Mouse (Mus musculus): Measurements from ENCODE around the gene Chac1. TPM values are rescaled to one million over a fixed set of nuclear protein-coding genes. Genes with fewer than 3 reads are reported as not detected.

Gene Chac1
- 1 to 10 TPM; 4.0 to 7.0 TPM for total RNA-seq (2021)
- long read RNA-seq, experiment 1, partial matches to known transcripts = 0 of 1 reads
- long read RNA-seq, experiment 1, other reads (novel, unspliced or antisense) = 0 of 1 reads
- long read RNA-seq, experiment 2, partial matches to known transcripts = 0 of 3 reads
- long read RNA-seq, experiment 2, other reads (novel, unspliced or antisense) = 1 of 3 reads

- peak; percentile 89 to 91 for DNase-seq
These were observed at the start of gene Chac1 for GRCm38 (mm10) chr2:119350555-119351486. Chac1 (plus strand) TSS chr2:119351229.

DNA sequence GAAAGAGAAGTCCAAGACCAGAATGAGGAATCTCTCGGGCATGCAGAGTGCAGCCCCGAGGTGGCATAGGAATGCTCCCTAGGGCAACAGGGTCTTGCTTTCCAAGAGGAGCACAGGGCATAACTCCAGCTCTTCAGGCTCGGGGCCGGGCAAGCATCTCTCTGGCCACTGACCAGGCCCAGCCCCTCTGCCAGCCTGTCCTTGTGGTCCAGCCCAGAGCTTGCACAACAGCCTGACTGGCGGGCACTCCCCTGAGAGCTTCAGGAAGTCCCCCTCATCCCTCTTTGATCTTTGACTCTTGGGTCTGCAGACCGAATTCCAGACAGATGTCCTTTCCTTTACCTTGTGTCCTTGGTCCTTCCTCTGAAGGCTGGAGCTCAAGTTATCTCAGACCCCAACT is 48.2 kb upstream of the Chac1 start:
- no peak for DNase-seq

GRCm38 (mm10) chr2:119304391-119304790 is 46.6 kb upstream of the Chac1 start:
- DNase-seq = no peak

- peak; percentile 52 to 72 for DNase-seq
These were observed 46.2 kb upstream of the Chac1 start for GRCm38 (mm10) chr2:119304798-119305208.

GRCm38 (mm10) chr2:119311544-119311943 is 39.5 kb upstream of the Chac1 start:
- DNase-seq = peak in 1 of 2 experiments; percentile 69

DNA sequence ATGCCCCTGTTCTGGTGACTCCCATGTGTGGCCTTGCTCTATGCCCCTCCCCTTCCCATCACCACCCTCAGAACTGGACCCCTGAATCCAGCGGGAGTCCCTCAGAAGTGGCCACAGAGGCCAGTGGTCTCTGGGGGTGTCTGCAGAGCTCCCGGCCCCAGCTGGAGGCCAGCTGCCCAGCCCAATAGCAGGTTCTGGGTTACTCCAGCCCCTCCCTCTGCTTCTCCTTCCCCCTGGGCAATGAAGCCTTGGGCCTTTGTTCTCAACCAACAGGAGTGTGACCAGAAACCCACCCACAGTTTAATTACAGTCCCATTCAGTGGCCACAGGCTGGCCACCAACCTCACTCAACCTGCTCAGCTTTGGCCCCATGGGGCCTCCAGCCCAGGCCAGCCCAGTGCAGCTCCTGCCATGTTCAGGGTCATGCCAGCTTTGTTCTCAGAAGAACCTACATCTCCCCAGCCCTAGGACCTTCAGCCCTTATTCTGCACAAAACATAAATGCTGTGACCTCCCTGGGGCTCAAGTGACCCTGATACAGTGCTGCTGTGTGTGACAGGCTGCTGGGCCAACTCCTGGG is 38.6 kb upstream of the Chac1 start:
- DNase-seq = no peak

DNA sequence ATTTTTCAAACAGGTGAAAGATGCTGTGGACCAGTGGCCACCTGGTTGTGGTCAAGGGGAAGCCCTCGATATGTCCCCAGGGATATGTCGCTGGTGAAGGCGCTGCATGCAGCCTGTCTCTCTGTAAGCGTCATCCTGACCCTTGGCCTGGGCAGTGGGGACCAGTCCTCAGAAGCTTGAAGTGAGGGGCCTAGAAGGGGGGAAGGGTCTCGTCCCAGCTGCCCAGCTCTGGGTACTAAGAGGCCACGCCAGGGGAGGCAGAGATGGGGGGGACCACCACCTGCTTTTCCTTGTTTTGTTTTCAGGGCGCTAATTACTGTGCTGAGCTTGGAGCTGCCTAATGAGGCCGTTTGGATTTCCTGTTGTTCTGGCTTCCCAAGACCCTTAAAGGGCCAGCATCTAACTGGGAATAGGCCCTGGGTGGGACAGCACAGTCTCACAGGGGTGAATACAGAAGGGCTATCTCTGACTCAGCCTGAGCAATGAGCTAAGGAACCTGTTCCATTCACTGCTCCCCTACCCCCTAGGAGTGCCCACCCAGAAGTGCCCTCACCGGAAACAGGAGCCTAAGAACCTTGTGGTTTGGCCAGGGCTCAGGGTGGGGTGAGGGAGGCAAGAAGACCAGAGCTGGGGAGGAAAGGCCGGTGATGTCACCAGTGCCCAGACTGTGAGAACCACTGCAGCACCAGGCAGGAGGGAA is 37.1 kb upstream of the Chac1 start:
- no peak for DNase-seq

DNA sequence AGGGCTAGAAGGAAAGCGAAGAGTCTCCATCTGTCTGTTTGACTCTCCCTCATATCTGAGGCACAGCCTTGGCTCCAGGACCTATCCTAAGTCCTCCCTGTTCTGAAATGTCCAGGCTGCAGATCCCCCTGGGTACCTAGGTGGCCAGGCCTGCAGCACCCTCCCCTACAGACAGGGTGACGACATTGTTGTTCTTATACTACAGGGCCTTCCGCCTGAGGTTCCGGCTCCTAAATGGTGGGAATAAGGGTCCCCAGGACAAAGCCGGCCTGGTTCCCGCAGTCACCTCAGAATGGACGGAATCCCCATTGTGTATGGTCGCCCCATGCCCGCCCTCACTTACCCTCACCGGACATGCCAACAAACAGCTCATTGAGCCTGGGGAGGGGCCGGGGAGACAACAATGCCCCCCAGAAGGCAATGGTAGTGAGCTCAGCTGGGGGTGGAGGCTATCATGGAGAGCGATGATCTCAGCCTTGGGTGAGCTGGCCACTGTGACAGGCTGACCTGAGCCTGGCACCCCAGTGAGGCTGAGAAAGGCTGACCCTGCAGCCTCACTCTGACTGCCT is 36.2 kb upstream of the Chac1 start:
- no peak for DNase-seq

- DNase-seq = no peak
These were observed 32.9 kb upstream of the Chac1 start for GRCm38 (mm10) chr2:119318043-119318710.

DNA sequence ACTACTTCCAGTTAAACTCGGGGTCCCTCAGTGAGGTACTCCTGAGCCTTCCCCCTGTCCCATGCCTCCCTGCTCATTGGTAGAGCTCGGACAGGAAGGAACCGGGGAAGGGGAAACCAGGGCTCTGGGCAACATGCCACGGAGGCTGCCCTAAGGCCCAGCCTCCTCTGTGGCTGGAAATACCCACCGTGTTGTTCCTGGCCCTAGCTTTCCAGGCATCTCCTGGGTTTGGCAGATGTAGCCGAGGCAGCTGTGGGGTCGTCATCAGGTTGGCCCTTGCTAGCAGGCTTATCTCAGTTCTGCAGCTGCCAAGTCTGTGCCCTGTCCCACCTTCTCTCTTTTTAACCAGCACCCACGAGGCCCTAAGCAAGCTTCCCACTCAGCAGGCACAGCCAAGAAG is 30.5 kb upstream of the Chac1 start:
- DNase-seq = no peak

GRCm38 (mm10) chr2:119321771-119322586 is 29.1 kb upstream of the Chac1 start:
- DNase-seq = no peak

DNA sequence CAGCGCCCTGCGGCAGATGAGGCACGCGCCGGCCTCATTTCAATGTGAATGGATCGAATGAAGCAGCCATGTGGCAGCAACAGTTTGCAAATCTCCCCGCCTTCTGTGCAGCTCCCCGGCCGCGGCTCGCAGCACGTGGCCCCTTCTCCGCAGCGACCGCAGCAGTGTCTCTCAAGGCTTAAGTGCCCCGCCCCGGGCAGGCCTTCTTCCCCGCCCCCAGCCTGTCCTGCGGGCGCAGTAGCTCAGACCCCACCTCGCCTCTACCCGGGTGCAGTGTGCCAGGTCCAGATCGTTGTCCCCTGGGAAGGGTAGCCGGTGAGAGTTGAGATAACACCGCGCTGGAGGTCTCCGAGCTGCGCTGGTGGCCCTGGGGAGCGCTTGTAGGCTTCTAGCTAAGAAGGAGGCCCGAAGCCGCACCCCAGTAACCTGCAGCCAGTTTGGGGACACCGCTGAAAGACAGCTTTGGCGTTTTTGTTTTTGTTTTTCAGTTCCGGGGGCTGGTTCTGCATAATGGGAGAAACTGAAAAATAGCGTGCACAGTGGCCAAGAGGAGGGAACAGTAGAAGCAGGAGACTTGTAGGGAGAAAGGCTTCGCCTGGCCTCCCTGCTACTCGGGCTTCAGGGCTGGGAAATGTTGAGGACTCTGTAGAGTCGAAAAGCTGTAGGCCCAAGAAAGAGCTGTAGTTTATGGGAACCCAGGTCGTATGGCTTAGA is 28.3 kb upstream of the Chac1 start:
- peak in 1 of 2 experiments; percentile 55 for DNase-seq

GRCm38 (mm10) chr2:119323866-119324575 is 27.0 kb upstream of the Chac1 start:
- no peak for DNase-seq

DNA sequence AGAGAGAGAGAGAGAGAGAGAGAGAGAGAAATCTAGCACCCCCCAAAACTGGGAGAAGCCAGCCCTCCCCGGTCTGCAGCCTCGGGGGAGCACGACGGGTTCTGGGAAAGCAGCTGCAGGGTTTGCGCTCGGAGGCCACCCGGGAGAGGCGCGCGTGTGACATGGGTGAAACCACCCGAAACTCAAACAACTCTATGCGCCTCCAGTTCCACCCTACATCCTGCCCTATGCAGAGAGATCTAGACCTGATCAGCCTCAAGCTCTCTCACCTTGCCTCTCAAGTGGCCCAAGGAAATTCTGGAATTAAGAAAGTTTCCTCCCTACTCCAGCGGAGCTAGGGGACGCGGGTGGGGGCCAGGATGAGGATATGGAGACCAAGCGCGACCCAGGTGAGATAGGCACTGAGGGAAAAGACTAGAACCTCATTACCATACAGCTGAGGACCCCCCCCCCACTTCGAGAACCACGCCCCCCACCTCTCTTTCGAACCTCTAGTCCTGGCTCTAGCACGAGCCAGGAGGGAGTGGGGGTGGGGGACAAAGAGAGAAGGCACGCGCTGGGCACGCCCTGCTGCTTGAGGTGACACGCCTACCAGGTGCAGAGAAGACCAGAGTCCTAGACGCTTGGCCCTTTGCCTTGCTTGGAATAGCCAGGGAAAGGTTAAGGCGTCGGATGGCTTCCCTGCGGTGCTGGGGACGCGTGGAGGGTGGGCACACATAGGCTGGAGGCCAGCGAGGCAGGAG is 26.3 kb upstream of the Chac1 start:
- DNase-seq = no peak

DNA sequence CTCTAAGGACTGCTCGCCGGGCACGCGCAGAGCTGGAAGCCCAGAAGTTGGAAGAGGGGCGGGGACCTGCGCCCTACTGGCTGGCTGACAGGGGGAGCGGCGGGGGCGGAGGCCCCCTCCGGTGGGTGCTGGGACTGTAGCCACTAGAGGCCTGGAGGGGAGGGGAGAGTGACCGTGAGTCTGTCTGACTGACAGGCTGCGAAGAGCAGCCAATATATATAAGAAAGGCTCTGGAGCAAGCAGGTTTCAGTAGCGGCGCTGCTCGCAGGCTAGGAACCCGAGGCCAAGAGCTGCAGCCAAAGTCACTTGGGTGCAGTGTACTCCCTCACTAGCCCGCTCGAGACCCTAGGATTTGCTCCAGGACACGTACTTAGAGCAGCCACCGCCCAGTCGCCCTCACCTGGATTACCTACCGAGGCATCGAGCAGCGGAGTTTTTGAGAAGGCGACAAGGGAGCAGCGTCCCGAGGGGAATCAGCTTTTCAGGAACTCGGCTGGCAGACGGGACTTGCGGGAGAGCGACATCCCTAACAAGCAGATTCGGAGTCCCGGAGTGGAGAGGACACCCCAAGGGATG is 25.4 kb upstream of the Chac1 start, which contains the start of gene Dll4:
Dll4 (plus strand) TSS at position 217 of the 576 bp plus-strand sequence.
- peak; percentile 76 to 89 for DNase-seq

DNA sequence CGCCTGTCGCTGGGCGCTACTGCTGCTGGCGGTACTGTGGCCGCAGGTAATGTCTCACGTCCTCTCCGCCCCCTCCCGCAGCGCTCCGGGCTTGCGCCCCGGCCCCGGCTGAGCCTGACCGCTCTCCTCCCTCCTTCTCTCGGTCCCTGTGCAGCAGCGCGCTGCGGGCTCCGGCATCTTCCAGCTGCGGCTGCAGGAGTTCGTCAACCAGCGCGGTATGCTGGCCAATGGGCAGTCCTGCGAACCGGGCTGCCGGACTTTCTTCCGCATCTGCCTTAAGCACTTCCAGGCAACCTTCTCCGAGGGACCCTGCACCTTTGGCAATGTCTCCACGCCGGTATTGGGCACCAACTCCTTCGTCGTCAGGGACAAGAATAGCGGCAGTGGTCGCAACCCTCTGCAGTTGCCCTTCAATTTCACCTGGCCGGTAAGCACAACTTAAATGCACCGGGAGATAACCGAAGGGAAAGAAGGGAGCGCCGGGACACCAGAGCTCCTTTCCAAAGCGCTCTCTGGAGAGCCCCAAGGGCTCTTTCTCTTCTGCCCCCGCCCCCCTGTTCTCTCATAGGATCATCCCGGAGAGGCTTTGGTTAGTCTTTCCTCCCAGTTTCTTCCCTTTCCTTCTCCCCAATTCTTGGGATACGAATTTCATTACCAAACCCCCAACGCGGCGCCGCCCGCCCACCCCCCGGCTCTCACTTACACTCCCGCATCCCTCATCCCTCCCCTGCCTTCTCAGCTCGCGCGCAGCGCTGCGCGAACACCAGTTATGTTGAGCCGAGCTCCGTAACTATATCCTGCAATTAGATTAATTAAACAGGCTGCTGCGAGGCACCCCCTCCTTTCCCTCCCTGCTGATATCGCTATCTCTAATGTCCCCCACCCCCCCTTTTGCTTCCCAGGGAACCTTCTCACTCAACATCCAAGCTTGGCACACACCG is 24.6 kb upstream of the Chac1 start:
- DNase-seq = no peak

- peak; percentile 70 to 91 for DNase-seq
These were observed 23.9 kb upstream of the Chac1 start for GRCm38 (mm10) chr2:119327102-119327480.
